Mouse (Mus musculus) heart, embryonic 11.5 days (tissue): ENCODE data around the gene Ptpn7. TPM values are rescaled to one million over a fixed set of nuclear protein-coding genes. Genes with fewer than 3 reads are reported as not detected.
A peak's percentile ranks its signal among the peaks of the same experiment; 100 is the strongest.

ENCODE experiments used
- ATAC-seq: fragments of 200-750 bp; cut with Nextera tagmentation; replicated peaks from 2 replicates; pipeline ENCODE4 v1.8.0; 2017; ENCODE audit warnings: moderate library complexity; ENCODE audit not compliant: insufficient number of reproducible peaks, low FRiP score, low TSS enrichment
- H3K27ac ChIP-seq: fragments of 300-500 bp; sonication (generic); 2 replicates; pipeline ENCODE4 v1.5.1; 2014; ENCODE audit warnings: mild to moderate bottlenecking, low read depth, low read length
- H3K27me3 ChIP-seq: fragments of 300-500 bp; sonication (generic); 2 replicates; pipeline ENCODE4 v1.6.1; 2014; ENCODE audit warnings: mild to moderate bottlenecking, low read length, mixed read lengths; ENCODE audit not compliant: control insufficient read depth, insufficient read depth
- H3K36me3 ChIP-seq: fragments of 300-500 bp; sonication (generic); 2 replicates; pipeline ENCODE4 v1.6.1; 2014; ENCODE audit warnings: mild to moderate bottlenecking, low read length, moderate library complexity, mixed read lengths; ENCODE audit not compliant: control insufficient read depth, insufficient read depth
- H3K4me1 ChIP-seq: fragments of 300-500 bp; sonication (generic); 2 replicates; pipeline ENCODE4 v1.6.1; 2014; ENCODE audit warnings: low read length; ENCODE audit not compliant: control insufficient read depth, insufficient read depth
- H3K4me2 ChIP-seq: fragments of 300-500 bp; sonication (generic); 2 replicates; pipeline ENCODE4 v1.6.1; 2014; ENCODE audit warnings: mild to moderate bottlenecking, moderate library complexity
- H3K4me3 ChIP-seq: fragments of 300-500 bp; sonication (generic); 2 replicates; pipeline ENCODE4 v1.5.1; 2014; ENCODE audit warnings: low read depth, low read length
- H3K9ac ChIP-seq: fragments of 300-500 bp; sonication (generic); 2 replicates; pipeline ENCODE4 v1.6.1; 2014; ENCODE audit warnings: mild to moderate bottlenecking, low read depth, low read length, moderate library complexity
- H3K9me3 ChIP-seq: fragments of 300-500 bp; sonication (generic); replicated peaks from 2 replicates; pipeline ENCODE4 v1.6.1; 2016; ENCODE audit warnings: low read length; ENCODE audit not compliant: control insufficient read depth
- WGBS: fragments of 180-500 bp; shearing (Covaris S2); extraction: QIAGEN DNeasy Blood & Tissue Kit; methylation state at CpG from one replicate; pipeline ENCODE4 v1.1.7; 2014; ENCODE audit not compliant: insufficient replicate concordance; 5-methylcytosine and 5-hydroxymethylcytosine counted together
- polyA plus RNA-seq: library from polyadenylated mRNA; unstranded; fragments of >200 nt; fragmentation: Nextera tagmentation; extraction: Ambion mirVana; gene quantifications from 2 replicates; pipeline ENCODE4 v1.2.1, GENCODE M21; 2014

Gene Ptpn7
- polyA plus RNA-seq, 1 experiment from 2014 or later = 2.0 TPM

DNA sequence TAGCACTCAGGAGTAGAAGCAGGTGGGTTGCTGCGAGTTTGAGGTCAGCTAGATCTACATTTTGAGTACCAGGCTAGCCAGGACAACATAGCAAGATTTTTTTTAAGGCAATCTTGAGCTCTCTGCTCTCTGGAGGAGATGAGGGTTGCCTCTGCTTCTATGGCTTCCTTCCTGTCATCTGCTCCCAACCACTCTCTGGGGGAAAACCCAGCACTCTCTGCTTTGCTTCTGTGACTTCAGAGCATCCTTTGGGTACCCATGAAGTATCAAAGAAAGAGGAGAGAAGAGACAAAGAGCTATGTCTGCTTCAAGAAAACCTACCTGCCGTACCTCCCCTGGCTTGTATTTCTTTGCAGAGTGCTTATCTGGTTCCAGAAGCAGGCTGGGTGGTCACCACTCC is 11.4 kb downstream of the Ptpn7 start:
- no peak overlapping the region for H3K27ac ChIP-seq
- no peaks in the 10 kb centered on the region for H3K9me3 ChIP-seq
- H3K4me1 ChIP-seq = peaks cover 4% of the 10 kb centered on the region
- H3K4me3 ChIP-seq = no peak overlapping the region
- ATAC-seq = no peak
- 75% methylated on average over 2 of the region's 2 CpGs for WGBS
- H3K4me2 ChIP-seq = no peak overlapping the region
- no peak overlapping the region for H3K9ac ChIP-seq
- peaks cover 18% of the 10 kb centered on the region for H3K27me3 ChIP-seq
- H3K36me3 ChIP-seq = no peaks in the 10 kb centered on the region

DNA sequence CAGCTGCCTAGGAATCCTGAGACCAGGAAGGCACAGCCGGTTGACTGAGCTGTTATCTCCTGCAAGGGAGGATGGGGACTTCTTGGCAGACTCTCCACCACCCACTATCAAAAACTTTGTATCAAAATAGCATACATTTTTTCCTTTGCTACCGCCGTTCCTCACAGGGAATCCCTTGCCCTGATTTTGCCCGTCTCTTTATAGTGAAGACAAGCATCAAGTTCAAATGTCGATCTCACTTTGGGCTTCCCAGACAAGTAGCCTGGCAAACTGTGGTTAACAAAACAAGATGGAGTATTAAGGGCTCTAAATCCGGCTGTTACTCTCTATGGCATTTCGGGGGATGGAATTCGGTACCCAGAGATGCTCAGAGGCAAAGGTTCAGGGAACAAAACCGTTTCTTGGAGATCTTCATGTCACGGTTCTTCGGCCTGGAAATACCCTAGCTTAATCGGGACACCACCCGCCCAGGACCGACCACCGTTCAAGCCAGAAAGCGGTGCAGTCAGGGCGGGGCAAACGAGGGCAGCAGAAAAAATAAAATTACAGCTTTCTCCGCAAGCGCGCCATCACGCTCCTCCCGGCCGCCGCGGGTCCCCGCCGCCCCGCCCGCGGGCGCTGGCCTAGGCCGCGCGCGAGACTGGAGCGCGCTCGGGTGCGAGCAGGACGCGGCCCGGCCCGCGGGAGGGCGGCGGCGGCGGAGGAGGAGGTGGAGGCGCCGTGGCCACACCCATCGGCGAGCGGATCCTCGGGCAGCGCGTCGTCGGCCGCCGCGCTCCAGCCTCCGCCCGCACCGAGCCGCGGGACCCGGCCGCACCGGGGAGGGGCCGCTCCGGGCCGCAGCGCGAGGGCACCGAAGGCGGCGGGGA is 13.8 kb downstream of the Ptpn7 start, which contains the start of gene Arl8a:
TSS of gene Arl8a (plus strand) at position 748 of the 869 bp plus-strand sequence.
- H3K36me3 ChIP-seq = no peaks in the 10 kb centered on the region
- WGBS = under 1% methylated on average over 64 of the region's 78 CpGs
- H3K4me2 ChIP-seq = peak within 1 kb of the TSS; percentile 93
- H3K27me3 ChIP-seq = peaks cover 21% of the 10 kb centered on the region
- H3K27ac ChIP-seq = peak within 1 kb of the TSS; percentile 84
- H3K9me3 ChIP-seq = no peaks in the 10 kb centered on the region
- peak; percentile 73 for ATAC-seq
- peak within 1 kb of the TSS; percentile 91 for H3K4me3 ChIP-seq
- peaks cover 4% of the 10 kb centered on the region for H3K4me1 ChIP-seq
- peak within 1 kb of the TSS; percentile 92 for H3K9ac ChIP-seq

DNA sequence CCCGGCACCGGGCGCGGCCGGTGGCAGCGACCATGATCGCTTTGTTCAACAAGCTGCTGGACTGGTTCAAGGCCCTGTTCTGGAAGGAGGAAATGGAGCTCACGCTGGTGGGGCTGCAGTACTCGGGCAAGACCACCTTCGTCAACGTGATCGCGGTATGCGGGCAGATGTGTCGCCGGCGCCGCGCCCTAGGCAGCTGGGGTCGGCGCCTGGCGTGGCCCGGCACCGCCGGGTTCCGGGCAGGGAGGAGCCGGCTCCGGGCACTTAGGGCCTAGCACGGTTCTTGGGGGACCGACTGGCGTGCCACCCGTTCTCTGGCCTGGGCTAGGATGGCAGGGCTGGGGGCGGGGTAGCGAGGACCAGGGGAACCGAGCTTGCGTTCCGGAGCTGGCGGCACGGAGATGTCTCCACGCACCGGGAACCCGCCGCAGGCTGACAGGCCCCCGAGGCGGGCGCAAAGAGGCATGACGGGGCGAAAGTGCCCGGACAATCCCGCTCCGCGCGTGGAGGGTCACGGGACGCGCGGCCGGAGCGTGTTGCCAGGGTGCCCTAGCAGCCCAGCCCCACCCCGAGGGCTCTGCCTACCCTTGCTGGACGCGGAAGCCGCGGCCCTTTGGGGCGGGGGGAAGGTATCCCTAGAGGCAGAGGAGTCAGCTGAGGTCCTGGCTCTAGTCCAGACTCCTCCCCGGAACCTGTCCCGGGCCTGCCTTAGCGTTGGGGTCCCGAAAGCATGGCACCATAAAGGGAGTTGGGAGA is 14.6 kb downstream of the Ptpn7 start:
- peak; percentile 60 for ATAC-seq

DNA sequence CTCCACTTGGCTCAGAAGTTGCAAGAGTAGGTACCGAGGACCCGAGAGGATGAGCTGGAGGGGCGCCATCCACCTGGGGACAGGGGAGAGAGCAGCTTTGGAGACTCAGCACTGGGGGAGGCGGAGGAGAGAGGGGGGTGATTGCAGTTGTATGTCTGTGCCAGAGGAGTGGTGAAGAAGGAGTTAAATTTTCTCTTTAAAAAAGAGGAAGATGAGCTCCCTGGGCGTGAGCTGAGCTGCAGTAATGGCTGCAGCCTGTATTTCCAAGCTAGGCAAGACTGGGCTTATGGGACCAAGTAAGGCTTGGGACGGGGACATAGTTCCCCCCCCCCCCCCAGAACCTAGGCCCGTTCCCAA is 15.2 kb downstream of the Ptpn7 start:
- 2% methylated on average over 7 of the region's 7 CpGs for WGBS
- no peak for ATAC-seq

More for the DNA sequence above, 14.6 kb downstream of the Ptpn7 start:
- Histone ChIP-seq H3K4me1 (peaks cover 4% of the 10 kb centered on the region), H3K4me2 (peak overlapping the region; percentile 93), H3K27me3 (peaks cover 25% of the 10 kb centered on the region), H3K4me3 (peak overlapping the region; percentile 91), H3K9ac (peak overlapping the region; percentile 92), H3K27ac (peak overlapping the region; percentile 84), H3K9me3 (no peaks in the 10 kb centered on the region), H3K36me3 (no peaks in the 10 kb centered on the region)
- under 1% methylated on average over 69 of the region's 69 CpGs for WGBS

DNA sequence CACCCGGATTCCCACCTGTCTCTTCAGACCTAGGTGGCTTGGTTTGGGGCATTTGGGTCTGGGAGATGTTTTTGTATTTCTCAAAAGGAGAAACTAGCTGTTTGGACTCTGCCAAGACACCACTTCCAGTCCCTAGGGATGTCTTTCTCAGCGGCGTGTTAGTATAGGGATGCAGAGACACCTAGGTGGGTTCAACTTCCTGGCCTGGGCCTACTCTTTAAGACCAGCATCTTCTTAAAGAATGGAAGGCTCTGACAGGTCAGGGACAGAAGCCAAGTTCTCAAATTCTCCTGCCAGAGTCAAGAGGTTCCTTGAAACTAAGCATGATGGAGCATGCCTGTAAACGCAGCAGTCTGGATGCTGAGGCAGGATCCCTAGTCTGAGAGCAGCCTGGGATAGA is 16.0 kb downstream of the Ptpn7 start:
- H3K36me3 ChIP-seq = no peaks in the 10 kb centered on the region
- H3K9ac ChIP-seq = no peak overlapping the region
- WGBS = 70% methylated on average over 4 of the region's 4 CpGs
- no peaks in the 10 kb centered on the region for H3K9me3 ChIP-seq
- H3K4me3 ChIP-seq = no peak overlapping the region
- H3K4me1 ChIP-seq = peaks cover 4% of the 10 kb centered on the region
- no peak overlapping the region for H3K27ac ChIP-seq
- peak overlapping the region; percentile 93 for H3K4me2 ChIP-seq
- H3K27me3 ChIP-seq = peaks cover 17% of the 10 kb centered on the region
- ATAC-seq = no peak

More for the DNA sequence above, 15.2 kb downstream of the Ptpn7 start:
- Histone ChIP-seq H3K27me3 (peaks cover 24% of the 10 kb centered on the region), H3K4me1 (peaks cover 4% of the 10 kb centered on the region), H3K9me3 (no peaks in the 10 kb centered on the region), H3K4me3 (peak overlapping the region; percentile 91), H3K4me2 (peak overlapping the region; percentile 93), H3K27ac (peak overlapping the region; percentile 84), H3K36me3 (no peaks in the 10 kb centered on the region), H3K9ac (peak overlapping the region; percentile 92)

DNA sequence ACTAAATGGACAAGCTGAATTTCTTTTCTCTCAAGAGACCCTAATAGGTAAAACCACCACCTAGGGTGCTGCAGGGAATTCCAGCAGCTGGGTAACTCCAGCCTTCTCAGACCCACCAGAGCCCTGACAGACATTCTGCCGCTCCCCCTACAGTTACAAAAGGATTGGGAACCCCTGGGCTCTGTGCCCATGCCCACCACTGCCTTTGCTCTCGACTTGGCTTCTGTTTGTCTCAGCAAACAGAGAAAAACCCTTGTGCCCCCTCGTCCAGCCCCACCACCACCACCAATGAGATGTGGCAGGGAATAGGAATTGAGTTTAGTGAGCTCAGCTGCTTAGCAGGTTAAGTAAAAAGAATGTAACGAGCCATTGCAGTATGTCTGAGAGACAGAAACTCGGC is 16.5 kb downstream of the Ptpn7 start:
- Histone ChIP-seq H3K4me2 (no peak overlapping the region), H3K27ac (no peak overlapping the region), H3K9ac (no peak overlapping the region), H3K36me3 (no peaks in the 10 kb centered on the region), H3K4me1 (peaks cover 4% of the 10 kb centered on the region), H3K4me3 (no peak overlapping the region), H3K9me3 (no peaks in the 10 kb centered on the region), H3K27me3 (peaks cover 20% of the 10 kb centered on the region)
- no peak for ATAC-seq
- WGBS = 78% methylated on average over 5 of the region's 5 CpGs

DNA sequence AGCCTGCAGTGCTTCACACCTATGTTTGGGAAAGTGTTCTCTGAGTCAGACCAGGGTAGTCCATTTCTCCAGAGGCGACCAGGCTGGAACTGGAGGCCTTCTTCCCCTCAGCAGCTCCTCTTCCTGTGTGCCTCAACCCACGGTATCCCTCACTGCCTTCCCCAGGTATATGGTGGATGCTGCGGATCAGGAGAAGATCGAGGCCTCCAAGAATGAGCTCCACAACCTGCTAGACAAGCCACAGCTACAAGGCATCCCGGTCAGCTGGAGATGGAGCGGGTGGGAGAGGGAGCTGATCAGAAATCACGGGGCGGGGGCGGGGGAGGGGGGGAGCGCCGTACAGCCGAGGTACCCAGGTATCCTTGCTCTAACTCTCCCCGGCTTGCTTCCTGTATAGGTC is 21.5 kb downstream of the Ptpn7 start:
- 0 out of 2 replicates have a peak overlapping the region, but pooled peaks have one; percentile 31 for H3K4me3 ChIP-seq
- H3K27ac ChIP-seq = 0 out of 2 replicates have a peak overlapping the region, but pooled peaks have one; percentile 65
- H3K9ac ChIP-seq = peak overlapping the region; percentile 64; the same call in 1 of the 2 replicates
- peaks cover 18% of the 10 kb centered on the region for H3K27me3 ChIP-seq
- 0 out of 2 replicates have a peak, but pooled peaks cover 2% of the 10 kb centered on the region for H3K36me3 ChIP-seq
- peak overlapping the region; percentile 61 for H3K4me2 ChIP-seq
- ATAC-seq = no peak
- peaks cover 7% of the 10 kb centered on the region; the same call in 1 of the 2 replicates for H3K4me1 ChIP-seq
- no peaks in the 10 kb centered on the region for H3K9me3 ChIP-seq
- 20% methylated on average over 13 of the region's 13 CpGs for WGBS

DNA sequence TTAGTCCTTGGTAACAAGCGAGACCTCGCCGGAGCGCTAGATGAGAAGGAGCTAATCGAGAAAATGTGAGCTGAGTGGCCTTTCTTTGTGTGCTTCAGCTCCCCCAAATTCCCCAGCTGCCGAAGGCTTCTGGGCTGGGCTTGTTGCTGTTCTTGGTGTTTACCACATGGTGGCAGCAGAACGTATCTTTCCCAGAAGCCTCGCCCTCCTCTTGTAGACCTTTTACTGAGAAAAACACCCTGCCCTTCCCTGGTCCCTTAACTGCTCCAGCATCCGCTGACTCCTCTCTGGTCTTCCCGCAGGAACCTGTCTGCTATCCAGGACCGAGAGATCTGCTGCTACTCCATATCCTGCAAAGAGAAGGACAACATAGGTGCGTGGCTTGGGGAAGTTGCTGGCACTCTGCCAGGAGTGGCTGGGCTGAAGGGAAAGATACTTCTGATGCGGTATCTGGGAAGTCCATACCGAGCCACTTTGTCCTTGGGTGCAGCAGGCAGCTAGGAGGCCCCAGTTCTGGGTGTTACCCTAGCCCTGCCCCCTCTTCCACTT is 22.0 kb downstream of the Ptpn7 start:
- 4% methylated on average over 14 of the region's 14 CpGs for WGBS

More for the DNA sequence above, 22.0 kb downstream of the Ptpn7 start:
- Histone ChIP-seq H3K36me3 (0 out of 2 replicates have a peak, but pooled peaks cover 2% of the 10 kb centered on the region), H3K4me3 (peak overlapping the region; percentile 31), H3K9me3 (no peaks in the 10 kb centered on the region), H3K27ac (peak overlapping the region; percentile 65), H3K9ac (peak overlapping the region; percentile 64; the same call in 1 of the 2 replicates), H3K4me1 (peaks cover 7% of the 10 kb centered on the region; the same call in 1 of the 2 replicates), H3K4me2 (peak overlapping the region; percentile 61), H3K27me3 (peaks cover 23% of the 10 kb centered on the region)
- ATAC-seq = peak; percentile 37; the same call in 1 of the 2 replicates
